Comparison of ENCODE assay signal across 12 mouse cellular contexts in genomic region chr19:58340221-58340620, GRCm38 (mm10).
"Had no signal": no experiment of that assay in that cellular context is flagged by ENCODE, and none has a peak within 500 bp of the region (broad histone marks: within the 10 kb centered on the region; RNA-seq: fewer than 3 reads in every experiment).

No protein-coding gene starts in this region.

- H3K27me3 ChIP-seq: liver, embryonic 13.5 days had no signal

- H3K4me2 ChIP-seq: liver, embryonic 13.5 days; midbrain, embryonic 12.5 days; midbrain, embryonic 15.5 days had no signal

- ATAC-seq: midbrain, embryonic 15.5 days had no signal

- H3K9me3 ChIP-seq: liver, embryonic 13.5 days; midbrain, embryonic 12.5 days; midbrain, embryonic 15.5 days had no signal

- H3K9ac ChIP-seq: liver, embryonic 13.5 days; midbrain, embryonic 12.5 days; midbrain, embryonic 15.5 days had no signal

- H3K36me3 ChIP-seq: liver, embryonic 13.5 days; midbrain, embryonic 12.5 days; midbrain, embryonic 15.5 days had no signal

- H3K27ac ChIP-seq: liver, embryonic 13.5 days; macrophage; midbrain, embryonic 12.5 days; midbrain, embryonic 15.5 days had no signal

- H3K4me3 ChIP-seq: liver, embryonic 13.5 days; midbrain, embryonic 12.5 days; midbrain, embryonic 15.5 days had no signal

- H3K4me1 ChIP-seq: liver, embryonic 13.5 days; midbrain, embryonic 15.5 days had no signal

- DNase-seq: kidney, adult 9 months; kidney, postnatal 14 days; kidney, postnatal 4 days; liver, embryonic 13.5 days; lung, adult 2 months; lung, postnatal 14 days; thymus, adult 18-20 months; thymus, postnatal 14 days; thymus, postnatal 4 days had no signal
